Mouse (Mus musculus) liver, embryonic 14.5 days (tissue): ENCODE measurements around the gene Oscar. TPM values are rescaled to one million over a fixed set of nuclear protein-coding genes. Genes with fewer than 3 reads are reported as not detected.

Source experiments
- ATAC-seq: fragments of 200-750 bp; cut with Nextera tagmentation; 2 replicates; pipeline ENCODE4 v1.8.0; 2017; ENCODE audit warnings: moderate number of reproducible peaks, mild to moderate bottlenecking, moderate library complexity; ENCODE audit not compliant: insufficient read depth
- DNase-seq, 3 experiments: peaks; one replicate each; pipeline ENCODE4 v3.0.0-alpha.2; 2012 to 2013; ENCODE audit warnings: low read depth in 3 of 3, low spot score in 3 of 3
- H3K27ac ChIP-seq: fragments of 300-500 bp; sonication (generic); 2 replicates; pipeline ENCODE4 v1.5.1; 2014; ENCODE audit warnings: moderate library complexity, mild to moderate bottlenecking, control low read depth, inconsistent platforms
- H3K27me3 ChIP-seq: fragments of 300-500 bp; sonication (generic); 2 replicates; pipeline ENCODE4 v1.6.1; 2014; ENCODE audit warnings: mild to moderate bottlenecking, low read length, moderate library complexity; ENCODE audit not compliant: control insufficient read depth, insufficient read depth
- H3K36me3 ChIP-seq: fragments of 300-500 bp; sonication (generic); replicated peaks from 2 replicates; pipeline ENCODE4 v1.6.1; 2014; ENCODE audit warnings: low read depth; ENCODE audit not compliant: control insufficient read depth, insufficient read depth
- H3K4me1 ChIP-seq, 2 experiments: fragments of 200-500 bp in 1 of 2; fragments of 300-500 bp in 1 of 2; sonication (generic) in 1 of 2; replicated peaks; 2 replicates each; pipeline ENCODE4 v1.6.1; 2012 to 2014; ENCODE audit warnings: antibody characterized with exemption in 1 of 2, inconsistent platforms in 1 of 2, low read length in 1 of 2; ENCODE audit not compliant: control insufficient read depth in 2 of 2, insufficient read depth in 2 of 2
- H3K4me2 ChIP-seq: fragments of 300-500 bp; sonication (generic); 2 replicates; pipeline ENCODE4 v1.6.1; 2014; ENCODE audit warnings: low read depth, mild to moderate bottlenecking, control low read depth, moderate library complexity
- H3K4me3 ChIP-seq, 2 experiments: fragments of 200-500 bp in 1 of 2; fragments of 300-500 bp in 1 of 2; sonication (generic) in 1 of 2; 2 replicates each; pipeline ENCODE4 v1.5.1; 2012 to 2014; ENCODE audit warnings: low read depth in 2 of 2, low read length in 2 of 2, mild to moderate bottlenecking in 2 of 2, control low read depth in 1 of 2, inconsistent platforms in 1 of 2, moderate library complexity in 1 of 2; ENCODE audit not compliant: insufficient read depth in 1 of 2
- H3K9ac ChIP-seq: fragments of 300-500 bp; sonication (generic); replicated peaks from 2 replicates; pipeline ENCODE4 v1.6.1; 2014; ENCODE audit warnings: mild to moderate bottlenecking, control low read depth, moderate library complexity
- H3K9me3 ChIP-seq: fragments of 300-500 bp; sonication (generic); 2 replicates; pipeline ENCODE4 v1.6.1; 2016; ENCODE audit warnings: low read length, mixed read lengths; ENCODE audit not compliant: control insufficient read depth
- CTCF ChIP-seq: IDR thresholded peaks from 2 replicates; pipeline ENCODE4 v1.5.1; 2016; ENCODE audit warnings: antibody characterized with exemption, low read depth, control low read depth
- EP300 ChIP-seq: IDR thresholded peaks from 2 replicates; pipeline ENCODE4 v1.6.1; 2016; ENCODE audit warnings: antibody characterized with exemption, low read depth
- WGBS: fragments of 180-500 bp; shearing (Covaris S2); extraction: QIAGEN DNeasy Blood & Tissue Kit; methylation state at CpG from one replicate; pipeline ENCODE4 v1.1.7; 2014; ENCODE audit not compliant: insufficient replicate concordance; 5-methylcytosine and 5-hydroxymethylcytosine counted together
- polyA plus RNA-seq, 2 experiments: library from polyadenylated mRNA; depleted of rRNA in 1 of 2; stranded (reverse) in 1 of 2; unstranded in 1 of 2; fragments of >200 nt; fragmentation: Nextera tagmentation in 1 of 2; extraction: Ambion mirVana in 1 of 2; gene quantifications; 2 replicates each; pipeline versions ENCODE4 v1.2.1 to v1.2.3; 2012 to 2014

Gene Oscar
- polyA plus RNA-seq, 2 experiments: 0.03 TPM; not detected in 1

- no peak for DNase-seq
- Histone ChIP-seq H3K36me3 (peaks cover 20% of the 10 kb centered on the region), H3K4me2 (peak overlapping the region; percentile 78), H3K27me3 (no peaks in the 10 kb centered on the region), H3K4me1 (peaks cover 20 to 25% of the 10 kb centered on the region in 2 experiments), H3K9ac (0 out of 2 replicates have a peak overlapping the region, but pooled peaks have one; percentile 28), H3K9me3 (no peaks in the 10 kb centered on the region), H3K27ac (peak overlapping the region; percentile 88), H3K4me3 (peak overlapping the region; percentile 57 to 89)
- TF ChIP-seq EP300: no peak
- no peak for TF ChIP-seq CTCF
- no peak for ATAC-seq
- under 1% methylated on average over 11 of the region's 11 CpGs for WGBS
These were observed 28.4 kb upstream of the Oscar start for GRCm38 (mm10) chr7:3644348-3644671.

GRCm38 (mm10) chr7:3643843-3644242 is 27.9 kb upstream of the Oscar start:
- H3K9ac ChIP-seq: 0 out of 2 replicates have a peak overlapping the region, but pooled peaks have one; percentile 28
- H3K9me3 ChIP-seq: no peaks in the 10 kb centered on the region
- ATAC-seq (no peak), DNase-seq (no peak)
- WGBS: 15% methylated on average over 9 of the region's 9 CpGs
- peak overlapping the region; percentile 78 for H3K4me2 ChIP-seq
- no peaks in the 10 kb centered on the region for H3K27me3 ChIP-seq
- H3K4me1 ChIP-seq: peaks cover 20 to 25% of the 10 kb centered on the region in 2 experiments
- peak overlapping the region; percentile 88 for H3K27ac ChIP-seq
- H3K36me3 ChIP-seq: peaks cover 21% of the 10 kb centered on the region
- H3K4me3 ChIP-seq: peak overlapping the region; percentile 57 to 89; a peak in 3 of 4 replicates
- TF ChIP-seq CTCF: no peak
- TF ChIP-seq EP300: no peak

- Histone ChIP-seq H3K9me3 (no peaks in the 10 kb centered on the region), H3K27me3 (no peaks in the 10 kb centered on the region), H3K4me2 (peak overlapping the region; percentile 78), H3K27ac (no peak overlapping the region), H3K4me3 (no peak overlapping the region), H3K36me3 (peaks cover 21% of the 10 kb centered on the region), H3K9ac (no peak overlapping the region), H3K4me1 (peaks cover 20 to 25% of the 10 kb centered on the region in 2 experiments)
- DNase-seq: no peak
- WGBS: 36% methylated on average over 5 of the region's 5 CpGs
- no peak for ATAC-seq
- TF ChIP-seq EP300: no peak
- no peak for TF ChIP-seq CTCF
These were observed 27.5 kb upstream of the Oscar start for GRCm38 (mm10) chr7:3643412-3643811.

- H3K9ac ChIP-seq: peak overlapping the region; percentile 80
- no peak for DNase-seq
- 43% methylated on average over 3 of the region's 3 CpGs for WGBS
- peaks cover 22% of the 10 kb centered on the region for H3K36me3 ChIP-seq
- peak overlapping the region; percentile 88 to 97 for H3K4me3 ChIP-seq
- peak; percentile 1; the same call in 1 of the 2 replicates for ATAC-seq
- no peaks in the 10 kb centered on the region for H3K27me3 ChIP-seq
- H3K4me1 ChIP-seq: peaks cover 7 to 14% of the 10 kb centered on the region in 2 experiments; a peak in 2 of 4 replicates
- no peak for TF ChIP-seq CTCF
- TF ChIP-seq EP300: no peak
- H3K9me3 ChIP-seq: no peaks in the 10 kb centered on the region
- H3K4me2 ChIP-seq: peak overlapping the region; percentile 95
- no peak overlapping the region for H3K27ac ChIP-seq
These were observed 14.5 kb upstream of the Oscar start for GRCm38 (mm10) chr7:3630478-3630815.

- peak; percentile 93 to 97 (median 95) for DNase-seq
- Histone ChIP-seq H3K27me3 (no peaks in the 10 kb centered on the region), H3K4me1 (peaks cover 7 to 14% of the 10 kb centered on the region in 2 experiments; a peak in 2 of 4 replicates), H3K4me3 (peak within 1 kb of the TSS; percentile 88 to 97), H3K4me2 (peak within 1 kb of the TSS; percentile 95), H3K9ac (peak within 1 kb of the TSS; percentile 82), H3K9me3 (no peaks in the 10 kb centered on the region), H3K36me3 (peaks cover 18% of the 10 kb centered on the region), H3K27ac (peak within 1 kb of the TSS; percentile 80)
- WGBS: under 1% methylated on average over 47 of the region's 47 CpGs
- TF ChIP-seq CTCF: no peak
- TF ChIP-seq EP300: peak; percentile 39; the same call in 1 of the 2 replicates
- ATAC-seq: peak; percentile 90
These were observed 13.9 kb upstream of the Oscar start, which contains the start of the genes Tfpt and Prpf31 for GRCm38 (mm10) chr7:3629543-3630477. Gene Tfpt (minus strand): TSS chr7:3629929. Gene Prpf31 (plus strand): TSS chr7:3629985.
